Mouse (Mus musculus) thymus, adult 18-20 months (tissue): ENCODE results near the gene Shisa7.
A peak's percentile ranks its signal among the peaks of the same experiment; 100 is the strongest.
"Not testable (repeated sequence)": the region's sequence is repeated elsewhere in the genome, so short reads cannot be mapped to it uniquely, and the experiment has no call there.

Source experiments
- DNase-seq, 2 experiments: peaks; one replicate each; pipeline ENCODE4 v3.0.0; 2022; ENCODE audit warnings: mixed read lengths in 2 of 2

Gene Shisa7

GRCm38 (mm10) chr7:4843604-4844244 lies 772 bp downstream of the Shisa7 start:
- no peak for DNase-seq

DNA sequence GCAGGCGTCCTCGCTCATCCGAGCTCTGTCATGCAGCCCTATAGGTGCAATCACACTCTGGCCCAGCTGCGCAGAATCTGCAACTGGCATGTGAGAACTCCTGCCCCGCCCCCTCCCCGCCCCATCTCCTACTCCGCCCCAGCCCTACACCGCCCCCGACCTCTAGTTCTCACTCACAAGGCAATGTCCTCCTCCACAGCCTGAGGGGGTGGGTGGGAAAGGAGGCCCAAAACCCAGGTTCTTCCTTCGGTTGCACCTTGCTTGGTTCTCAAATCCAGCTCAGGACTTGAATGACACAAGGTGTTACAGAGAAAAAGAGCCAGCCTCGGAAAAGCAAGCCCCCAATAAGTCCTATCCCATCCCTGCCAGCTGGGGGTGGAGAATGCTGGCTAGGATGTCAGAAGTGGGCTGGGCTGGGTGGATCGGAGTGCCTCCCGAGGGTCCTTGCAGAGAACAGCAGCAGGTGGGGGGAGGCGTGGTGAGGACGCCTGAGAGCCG lies 1.8 kb downstream of the Shisa7 start:
- no peak for DNase-seq

DNA sequence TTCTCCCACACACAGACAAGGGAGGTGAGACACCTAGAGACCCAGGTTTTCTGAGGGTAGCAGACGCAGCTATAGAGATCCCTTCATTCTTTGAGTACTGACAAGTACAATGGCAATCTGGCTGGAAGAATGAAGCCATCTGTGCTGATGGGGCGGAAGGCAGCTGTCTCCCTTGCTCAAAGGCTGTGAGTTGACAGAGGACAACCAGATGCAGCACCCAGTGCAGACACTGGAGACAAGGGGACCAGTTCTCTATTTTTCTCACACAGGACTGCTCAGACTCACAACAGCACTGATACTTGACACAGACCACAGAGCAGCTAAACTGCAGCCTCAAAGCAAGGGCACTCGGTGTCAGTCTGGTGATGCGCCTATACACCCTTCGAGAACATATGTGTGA lies 2.4 kb downstream of the Shisa7 start:
- DNase-seq = no peak

- no peak for DNase-seq
Measured at GRCm38 (mm10) chr7:4837639-4838038, 6.9 kb downstream of the Shisa7 start.

- DNase-seq = peak; percentile 42 to 43
Measured at GRCm38 (mm10) chr7:4836351-4836792, 8.1 kb downstream of the Shisa7 start.

DNA sequence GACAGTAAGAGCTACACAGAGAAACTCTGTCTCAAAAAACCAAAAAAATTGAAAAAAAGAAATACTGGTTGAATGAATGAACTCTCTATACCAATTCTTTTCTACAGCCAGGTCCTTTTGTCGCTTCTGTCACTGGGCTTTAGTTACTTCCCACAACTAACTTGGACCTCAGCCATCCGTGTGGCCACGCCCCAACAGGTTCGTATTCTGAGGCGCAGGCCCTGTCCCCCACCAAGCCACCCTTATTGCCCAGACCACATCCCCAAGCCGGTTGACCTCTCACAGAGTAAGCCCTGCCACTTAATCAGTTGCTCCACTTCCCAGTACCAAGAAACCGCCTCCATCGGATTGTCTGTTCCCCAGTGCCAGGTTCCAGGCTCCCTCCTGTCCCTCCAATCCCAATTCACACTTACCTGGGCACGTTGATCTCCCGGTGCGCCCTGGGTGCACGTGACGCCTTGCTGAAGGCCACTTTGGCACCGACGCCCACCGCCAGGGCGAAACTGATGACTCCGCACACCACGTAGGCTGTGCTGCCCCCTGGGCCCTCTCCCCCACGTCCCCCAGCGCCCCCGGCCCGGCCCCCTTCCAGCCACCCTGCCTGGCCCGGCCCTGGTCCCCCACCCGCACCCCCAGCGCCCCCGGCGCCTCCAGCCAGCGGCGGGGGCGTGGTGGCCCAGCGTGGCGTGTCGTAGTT lies 8.7 kb downstream of the Shisa7 start:
- DNase-seq = no peak

DNA sequence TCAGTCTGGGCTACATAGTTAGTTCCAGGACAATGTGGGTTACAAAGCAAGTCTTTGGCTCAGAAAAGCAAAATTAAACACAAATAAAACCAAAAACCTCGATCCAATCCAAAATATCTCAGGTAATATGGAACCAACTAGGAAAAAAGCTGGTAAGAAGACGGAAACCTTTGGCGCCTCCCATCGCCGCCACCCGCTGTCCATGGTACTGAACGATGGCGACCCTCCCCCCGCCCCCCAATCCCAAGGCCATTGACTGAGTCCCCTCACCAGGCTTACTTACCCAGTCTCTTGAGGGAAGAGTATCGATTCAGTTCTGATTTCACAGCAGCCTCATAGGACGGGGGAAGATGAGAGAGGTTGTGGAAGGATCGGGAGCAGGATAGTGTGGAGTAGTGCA lies 14.0 kb downstream of the Shisa7 start:
- DNase-seq = no peak

DNA sequence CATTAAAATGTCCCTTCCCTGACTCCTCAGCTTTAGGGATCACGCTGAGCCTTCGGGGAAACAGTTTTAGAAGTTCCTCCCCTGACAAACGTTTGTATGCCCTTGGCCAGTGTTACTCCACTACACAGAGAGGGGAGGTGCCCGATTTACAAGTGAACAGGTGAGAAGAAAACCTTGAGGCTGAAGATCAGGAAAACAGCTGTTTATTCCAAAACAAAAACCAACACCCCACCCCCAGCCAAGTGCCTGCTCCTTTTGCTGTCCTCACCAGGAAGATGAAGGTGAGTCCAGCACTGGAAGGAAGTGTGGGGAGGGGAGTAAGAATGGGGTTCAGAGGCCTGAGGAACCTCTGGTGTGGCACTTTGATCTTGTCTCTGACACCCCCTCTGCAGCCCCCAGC lies 19.1 kb downstream of the Shisa7 start:
- DNase-seq = no peak

- no peak for DNase-seq
Measured at GRCm38 (mm10) chr7:4822162-4822907, 22.2 kb downstream of the Shisa7 start.

GRCm38 (mm10) chr7:4821690-4822089 lies 22.8 kb downstream of the Shisa7 start:
- DNase-seq = no peak

DNA sequence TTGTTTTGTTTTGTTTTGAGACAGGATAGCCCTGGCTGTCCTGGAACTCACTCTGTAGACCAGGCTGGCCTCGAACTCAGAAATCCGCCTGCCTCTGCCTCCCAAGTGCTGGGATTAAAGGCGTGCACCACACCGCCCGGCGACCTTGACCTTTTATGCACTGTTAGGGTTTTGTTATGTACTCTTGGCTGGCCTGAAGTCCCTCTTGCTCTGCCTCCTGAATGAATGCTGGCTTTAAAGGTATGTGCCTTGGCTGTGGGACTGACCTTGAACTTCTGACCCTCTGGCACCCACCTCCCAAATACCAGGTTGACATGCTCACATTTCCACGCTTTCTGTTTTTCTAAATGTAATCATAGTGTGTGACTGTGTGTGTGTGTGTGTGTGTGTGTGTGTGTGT lies 23.6 kb downstream of the Shisa7 start:
- DNase-seq = not testable (repeated sequence)

DNA sequence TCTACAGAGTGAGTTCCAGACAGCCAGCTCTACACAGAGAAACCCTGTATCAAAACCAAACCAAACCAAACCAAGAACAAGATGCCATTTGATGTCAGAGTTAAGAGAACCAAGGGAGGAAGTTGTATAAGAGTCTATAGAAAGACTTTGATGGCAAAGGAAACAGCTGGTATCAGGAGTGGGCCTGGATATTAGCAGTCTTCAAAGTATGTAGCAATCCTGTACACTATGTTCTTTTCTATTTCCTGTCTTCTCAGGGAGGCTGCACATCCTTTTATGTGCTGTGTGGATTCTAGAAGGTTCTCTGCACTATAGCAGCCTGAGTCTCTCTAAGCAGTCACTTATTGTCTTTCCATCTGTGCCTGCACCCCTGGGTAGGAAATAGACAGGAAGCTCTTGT lies 27.9 kb downstream of the Shisa7 start:
- peak in 1 of 2 experiments; percentile 29 for DNase-seq

DNA sequence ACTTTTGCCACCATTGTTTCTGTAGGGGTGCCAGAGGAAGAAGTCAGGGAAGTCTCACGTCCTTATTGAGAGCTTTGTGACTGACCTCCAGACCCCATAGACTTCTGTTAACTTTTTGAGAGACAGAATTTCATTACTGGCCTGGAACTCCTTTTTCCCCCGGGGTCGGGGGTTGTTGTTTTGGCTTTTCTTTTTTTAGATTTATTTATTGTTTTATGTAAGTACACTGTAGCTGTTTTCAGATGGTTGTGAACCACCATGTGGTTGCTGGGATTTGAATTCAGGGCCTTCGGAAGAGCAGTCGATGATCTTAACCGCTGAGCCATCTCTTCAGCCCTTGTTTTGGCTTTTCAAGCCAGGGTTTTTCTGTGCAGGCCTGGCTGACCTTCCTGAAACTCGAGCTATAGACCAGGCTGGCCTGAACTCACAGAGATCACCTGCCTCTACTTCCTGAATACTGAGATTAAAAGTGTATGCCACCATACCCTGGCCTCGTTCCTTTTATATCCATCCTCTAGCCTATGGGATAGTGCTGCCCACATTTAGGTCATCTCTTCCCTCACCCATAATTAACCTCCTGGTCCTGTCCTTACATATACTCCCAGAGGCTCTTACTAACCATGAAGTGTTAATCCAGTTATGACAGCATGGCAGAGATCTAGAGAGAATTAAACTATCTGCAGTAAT lies 31.2 kb downstream of the Shisa7 start:
- DNase-seq = peak in 1 of 2 experiments; percentile 19

GRCm38 (mm10) chr7:4812303-4813104 lies 32.0 kb downstream of the Shisa7 start, which contains the start of gene Ube2s:
Gene Ube2s, minus strand, starts transcription at chr7:4812590.
- peak; percentile 97 to 99 for DNase-seq

GRCm38 (mm10) chr7:4811842-4812302 lies 32.6 kb downstream of the Shisa7 start:
- peak; percentile 44 to 59 for DNase-seq

GRCm38 (mm10) chr7:4811131-4811530 lies 33.4 kb downstream of the Shisa7 start:
- not testable (repeated sequence) for DNase-seq

DNA sequence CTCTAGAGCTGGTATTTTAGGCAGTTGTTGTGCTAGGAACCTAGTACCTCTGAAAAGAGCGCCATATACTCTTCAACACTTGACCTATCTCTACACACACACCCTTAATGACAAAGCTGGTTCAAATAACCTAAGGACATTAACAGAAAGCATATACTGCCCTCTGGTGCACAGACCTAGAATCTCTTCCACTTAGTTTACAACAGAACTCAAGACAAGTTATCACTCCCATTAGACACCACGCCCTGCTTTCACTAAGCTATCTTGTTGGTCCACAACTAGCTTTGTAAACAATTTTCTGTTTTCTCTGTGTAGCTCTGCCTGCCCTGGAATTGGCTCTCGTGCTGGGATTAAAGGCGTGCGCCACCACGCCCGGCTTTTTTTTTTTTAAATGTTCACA lies 37.8 kb downstream of the Shisa7 start:
- DNase-seq = no peak

DNA sequence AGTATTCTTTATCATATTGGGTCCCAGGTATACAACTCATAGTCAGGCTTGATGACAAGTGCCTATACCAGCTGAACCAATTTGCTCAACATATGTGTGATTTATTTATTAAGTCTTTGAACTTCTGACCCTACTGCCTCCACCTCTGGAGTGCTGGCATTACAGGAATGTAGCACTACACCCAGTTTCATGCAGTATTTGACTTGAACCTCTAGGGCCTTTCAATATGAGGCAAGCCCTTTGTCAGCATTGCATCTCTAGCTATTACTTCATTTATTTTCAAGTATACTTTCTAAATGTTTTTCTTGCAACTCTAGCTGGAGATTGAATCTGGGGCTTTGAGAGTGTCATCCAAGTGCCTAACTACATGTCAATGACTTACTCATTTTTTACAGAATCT lies 42.2 kb downstream of the Shisa7 start:
- DNase-seq = no peak

- no peak for DNase-seq
Measured at GRCm38 (mm10) chr7:4795767-4796433, 48.6 kb downstream of the Shisa7 start.

- no peak for DNase-seq
Measured at GRCm38 (mm10) chr7:4794631-4795168, 49.8 kb downstream of the Shisa7 start.

DNA sequence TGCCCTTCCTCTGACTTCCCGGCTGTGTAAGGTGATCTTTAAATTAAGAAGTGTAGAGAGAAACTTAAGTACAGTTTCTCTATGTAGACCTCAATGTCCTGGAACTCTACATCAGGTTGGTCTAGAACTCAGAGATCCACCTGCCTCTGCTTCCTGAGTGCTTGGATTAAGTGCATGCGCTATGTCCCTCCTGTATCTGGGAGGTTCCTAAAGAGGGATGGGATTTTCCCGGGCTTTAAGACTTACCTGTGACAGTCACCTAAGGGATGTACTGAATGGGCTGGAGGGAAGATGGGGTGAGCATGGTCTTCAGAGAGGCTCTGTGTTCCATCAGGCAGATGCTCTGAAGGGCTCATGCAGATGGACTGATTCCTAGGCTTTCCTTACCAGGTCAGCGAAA lies 50.8 kb downstream of the Shisa7 start:
- no peak for DNase-seq
